Mouse (Mus musculus) neural tube, postnatal 0 days (tissue): Measurements from ENCODE around the gene Ccr7. TPM values are rescaled to one million over a fixed set of nuclear protein-coding genes. Genes with fewer than 3 reads are reported as not detected.

Experiments
- polyA plus RNA-seq: library from polyadenylated mRNA; unstranded; fragments of >200 nt; fragmentation: Nextera tagmentation; extraction: Ambion mirVana; gene quantifications from 2 replicates; pipeline ENCODE4 v1.2.1, GENCODE M21; 2015

The Ccr7 gene
- polyA plus RNA-seq: not detected in 2 replicates

GRCm38 (mm10) chr11:99154987-99155641 lies at the start of gene Ccr7:
TSS of gene Ccr7 (minus strand) at chr11:99155077.

Other genes with a start within 250 kb of the Ccr7 start
- gene Cdc6, start 247.3 kb downstream of the Ccr7 start, polyA plus RNA-seq: 1.8 and 2.1 TPM in 2 replicates
- 10.5 and 13.9 TPM in 2 replicates for gene Rara, start 227.3 kb downstream of the Ccr7 start, polyA plus RNA-seq
- gene Gjd3, start 172.1 kb downstream of the Ccr7 start, polyA plus RNA-seq: 4.8 and 5.7 TPM in 2 replicates
- gene Top2a, start 130.9 kb downstream of the Ccr7 start, polyA plus RNA-seq: 15.8 and 18.3 TPM in 2 replicates
- 108 and 116 TPM in 2 replicates for gene Igfbp4, start 113.8 kb downstream of the Ccr7 start, polyA plus RNA-seq
- 0.08 TPM in 1 of 2 replicates, not detected in the other for gene Tns4, start 65.8 kb downstream of the Ccr7 start, polyA plus RNA-seq
- 120 and 139 TPM in 2 replicates for gene Smarce1, start 75.9 kb upstream of the Ccr7 start, polyA plus RNA-seq
- gene Krt222, start 89.0 kb upstream of the Ccr7 start, polyA plus RNA-seq: 14.1 and 15.5 TPM in 2 replicates
- 0.13 TPM in 1 of 2 replicates, not detected in the other for gene Krt24, start 130.2 kb upstream of the Ccr7 start, polyA plus RNA-seq
- gene Krt25, start 167.9 kb upstream of the Ccr7 start, polyA plus RNA-seq: 1.7 and 1.8 TPM in 2 replicates
- gene Krt26, start 182.9 kb upstream of the Ccr7 start, polyA plus RNA-seq: 0.30 and 0.69 TPM in 2 replicates
- gene Krt27, start 196.0 kb upstream of the Ccr7 start, polyA plus RNA-seq: 0.43 and 0.71 TPM in 2 replicates
- gene Krt28, start 219.8 kb upstream of the Ccr7 start, polyA plus RNA-seq: 0.45 and 0.55 TPM in 2 replicates
- gene Krt10, start 234.3 kb upstream of the Ccr7 start, polyA plus RNA-seq: 37.8 and 38.5 TPM in 2 replicates